Mouse (Mus musculus): ENCODE results near the gene Fam149a.

GRCm38 (mm10) chr8:45409702-45410101 lies 27.6 kb upstream of the Fam149a start:
- TF ChIP-seq POLR2A (IDR thresholded peaks at IDR 0.05; ENCODE audit: borderline replicate concordance, low read depth, low read length) (no peak), CTCF (IDR thresholded peaks at IDR 0.05; ENCODE audit: low read depth, low read length) (no peak)

All from bone marrow macrophage, adult 2 months (primary cell).